Mouse (Mus musculus): ENCODE measurements at regions not wholly inside any gene's neighbourhood (a gene's known extent, or its start where the extent isn't known, plus 50 kb on each side); places are given as distances from the start of the nearest gene placed in this dataset.

GRCm38 (mm10) chr2:57900580-57901247, 97.0 kb upstream of the Galnt5 start:
- intact Hi-C loops (cut with DNase I): no loop called here
- DNase-seq (ENCODE audit: low spot score in 2 of 2): peak; percentile 60 to 93

- intact Hi-C loops (cut with DNase I): no loop called here
- DNase-seq (ENCODE audit: low spot score in 2 of 2): peak in 1 of 2 experiments; percentile 73
Observed at GRCm38 (mm10) chr2:57905184-57905583, 92.5 kb upstream of the Galnt5 start.

- peak; percentile 26 to 82 for DNase-seq (ENCODE audit: low spot score in 2 of 2)
- intact Hi-C loops (cut with DNase I): no loop called here
Observed at GRCm38 (mm10) chr2:57906939-57907338, 90.7 kb upstream of the Galnt5 start.

- intact Hi-C loops (cut with DNase I): no loop called here
- peak in 1 of 2 experiments; percentile 35 for DNase-seq (ENCODE audit: low spot score in 2 of 2)
Observed at GRCm38 (mm10) chr2:57909706-57910105, 88.0 kb upstream of the Galnt5 start.

- intact Hi-C loops (cut with DNase I): loop anchor here (5.0 kb wide), 1 partner anchor 219 kb away; no protein-coding TSS in a partner anchor
- DNase-seq (ENCODE audit: low spot score in 2 of 2): no peak
Observed at GRCm38 (mm10) chr2:57916375-57917023, 81.2 kb upstream of the Galnt5 start.

- no peak for DNase-seq (ENCODE audit: low spot score in 2 of 2)
- intact Hi-C loops (cut with DNase I): loop anchor here (2.0 to 5.0 kb wide), 2 partner anchors 220 to 1803 kb away; no protein-coding TSS in a partner anchor
Observed at GRCm38 (mm10) chr2:57917721-57918120, 80.0 kb upstream of the Galnt5 start.

- intact Hi-C loops (cut with DNase I): loop anchor here (2.0 to 5.0 kb wide), 2 partner anchors 222 to 1804 kb away; no protein-coding TSS in a partner anchor
- DNase-seq (ENCODE audit: low spot score in 2 of 2): peak; percentile 54 to 71
Observed at GRCm38 (mm10) chr2:57919102-57919731, 78.5 kb upstream of the Galnt5 start.

- DNase-seq (ENCODE audit: low spot score in 2 of 2): peak in 1 of 2 experiments; percentile 59
- intact Hi-C loops (cut with DNase I): no loop called here
Observed at GRCm38 (mm10) chr2:57934062-57934822, 63.4 kb upstream of the Galnt5 start.

Data from left cerebral cortex, postnatal 25 days (tissue).